Comparison of ENCODE assay signal across 14 mouse cellular contexts in the genomic region with DNA sequence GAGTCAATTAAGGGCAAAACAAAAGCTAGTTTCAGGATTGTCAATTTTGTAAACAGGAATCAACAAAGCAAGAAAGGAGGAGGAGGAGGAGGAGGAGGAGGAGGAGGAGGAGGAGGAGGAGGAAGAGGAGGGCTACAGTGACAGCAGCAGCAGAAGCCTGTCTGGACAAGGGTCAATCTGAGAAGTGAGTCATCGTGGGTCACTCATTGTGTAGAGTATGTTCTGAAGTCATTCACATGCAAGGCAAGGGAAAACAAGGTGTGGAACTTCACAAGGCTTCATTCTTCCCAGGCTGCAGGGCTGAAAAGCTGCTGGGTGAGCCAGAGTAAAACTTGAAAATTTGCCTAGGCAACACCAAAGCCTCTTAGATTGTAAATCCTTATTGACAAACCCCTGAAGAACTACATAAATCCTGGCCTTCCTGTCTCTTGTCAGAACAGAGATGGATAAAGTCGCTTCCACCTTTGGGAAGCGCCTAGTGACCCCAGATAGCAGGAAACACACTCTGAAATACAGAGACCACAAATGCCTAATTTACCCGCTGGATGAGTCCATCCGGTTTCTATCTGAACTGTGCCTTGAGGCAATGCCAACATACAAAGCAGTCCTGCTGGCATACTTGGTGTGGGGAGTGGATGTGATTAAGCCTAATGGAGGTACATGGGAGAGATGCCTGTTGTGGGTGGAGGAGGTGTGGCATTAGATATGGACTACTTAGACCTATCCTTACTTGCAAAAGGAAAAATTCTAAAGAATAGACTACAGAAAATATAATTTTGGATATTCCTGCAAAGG.
DNase-seq lines count a peak whose midpoint lies in the region; ATAC-seq and TF ChIP-seq lines count a peak whose summit lies in the region.
"Had no signal": no experiment of that assay in that cellular context is flagged by ENCODE, and none has a peak within 500 bp of the region (broad histone marks: within the 10 kb centered on the region; RNA-seq: fewer than 3 reads in every experiment).

No protein-coding gene starts in this region.

- no peak overlapping the region for H3K4me3 ChIP-seq in forebrain, embryonic 14.5 days (ENCODE audit: low read depth, low read length)
- no peak overlapping the region for H3K4me3 ChIP-seq in forebrain, embryonic 12.5 days (replicated peaks)
- H3K4me3 ChIP-seq in lung, postnatal 0 days (ENCODE audit: low read depth, low read length): no peak overlapping the region
- H3K4me3 ChIP-seq in midbrain, postnatal 0 days (ENCODE audit: low read depth, low read length): no peak overlapping the region

- DNase-seq in forebrain, embryonic 14.5 days (ENCODE audit: low spot score): peak; percentile 20
- DNase-seq in lung, postnatal 0 days (ENCODE audit: low spot score): peak; percentile 29
- no peak for DNase-seq in lung, postnatal 36 days
- DNase-seq in ZHBTc4 (ENCODE audit: low read depth, low spot score): peak; percentile 7
- peak; percentile 17 for DNase-seq in midbrain, postnatal 0 days (ENCODE audit: low spot score)
- DNase-seq in right cerebral cortex, adult 18-20 months: no peak
- DNase-seq: embryo, embryonic 11 days; gastrocnemius, postnatal 36 days; heart, postnatal 10 days; left cerebral cortex, postnatal 4 days; thymus, postnatal 14 days had no signal

- H3K9ac ChIP-seq in forebrain, embryonic 14.5 days (ENCODE audit: low read length): no peak overlapping the region
- H3K9ac ChIP-seq in forebrain, embryonic 12.5 days: no peak overlapping the region
- no peak overlapping the region for H3K9ac ChIP-seq in lung, postnatal 0 days (replicated peaks; ENCODE audit: low read depth)
- H3K9ac ChIP-seq in midbrain, postnatal 0 days (replicated peaks; ENCODE audit: low read length, poor library complexity, severe bottlenecking): no peak overlapping the region
- H3K9ac ChIP-seq: liver, embryonic 14.5 days had no signal

- H3K4me1 ChIP-seq in forebrain, embryonic 14.5 days (ENCODE audit: control insufficient read depth, insufficient read depth, low read length): peaks cover 8% of the 10 kb centered on the region; the same call in 1 of the 2 replicates
- H3K4me1 ChIP-seq in forebrain, embryonic 12.5 days: peaks cover 15% of the 10 kb centered on the region
- 0 out of 2 replicates have a peak, but pooled peaks cover 3% of the 10 kb centered on the region for H3K4me1 ChIP-seq in lung, postnatal 0 days (ENCODE audit: insufficient read depth, low read depth, low read length)
- no peaks in the 10 kb centered on the region for H3K4me1 ChIP-seq in midbrain, postnatal 0 days (ENCODE audit: insufficient read depth, low read length)

- no peaks in the 10 kb centered on the region for H3K9me3 ChIP-seq in forebrain, embryonic 14.5 days (replicated peaks; ENCODE audit: control insufficient read depth, low read length)
- no peaks in the 10 kb centered on the region for H3K9me3 ChIP-seq in forebrain, embryonic 12.5 days
- H3K9me3 ChIP-seq in lung, postnatal 0 days (ENCODE audit: low read length): no peaks in the 10 kb centered on the region
- no peaks in the 10 kb centered on the region for H3K9me3 ChIP-seq in midbrain, postnatal 0 days (ENCODE audit: low read length)

- WGBS in forebrain, embryonic 14.5 days: 42% methylated on average over 5 of the region's 5 CpGs
- WGBS in forebrain, embryonic 12.5 days: 60% methylated on average over 5 of the region's 5 CpGs
- 61% methylated on average over 5 of the region's 5 CpGs for WGBS in lung, postnatal 0 days
- WGBS in midbrain, postnatal 0 days: 45% methylated on average over 5 of the region's 5 CpGs

- no peak overlapping the region for H3K4me2 ChIP-seq in forebrain, embryonic 14.5 days (ENCODE audit: low read length)
- no peak overlapping the region for H3K4me2 ChIP-seq in forebrain, embryonic 12.5 days
- no peak overlapping the region for H3K4me2 ChIP-seq in lung, postnatal 0 days (replicated peaks; ENCODE audit: low read depth, low read length)
- H3K4me2 ChIP-seq in midbrain, postnatal 0 days (ENCODE audit: low read depth, low read length, poor library complexity, severe bottlenecking): no peak overlapping the region

- H3K36me3 ChIP-seq in forebrain, embryonic 14.5 days (ENCODE audit: control insufficient read depth, insufficient read depth, low read length): no peaks in the 10 kb centered on the region
- H3K36me3 ChIP-seq in forebrain, embryonic 12.5 days (replicated peaks): no peaks in the 10 kb centered on the region
- H3K36me3 ChIP-seq in lung, postnatal 0 days (ENCODE audit: insufficient read depth, low read length): no peaks in the 10 kb centered on the region
- H3K36me3 ChIP-seq in midbrain, postnatal 0 days (ENCODE audit: insufficient read depth, low read length): no peaks in the 10 kb centered on the region

- no peaks in the 10 kb centered on the region for H3K27me3 ChIP-seq in forebrain, embryonic 14.5 days (replicated peaks; ENCODE audit: control insufficient read depth, insufficient read depth, low read length)
- no peaks in the 10 kb centered on the region for H3K27me3 ChIP-seq in forebrain, embryonic 12.5 days
- no peaks in the 10 kb centered on the region for H3K27me3 ChIP-seq in lung, postnatal 0 days (replicated peaks; ENCODE audit: insufficient read depth, low read length)
- no peaks in the 10 kb centered on the region for H3K27me3 ChIP-seq in midbrain, postnatal 0 days (ENCODE audit: insufficient read depth, low read length)

- no peak for ATAC-seq in forebrain, embryonic 14.5 days
- no peak for ATAC-seq in forebrain, embryonic 12.5 days (ENCODE audit: low FRiP score)
- ATAC-seq in lung, postnatal 0 days: no peak
- no peak for ATAC-seq in midbrain, postnatal 0 days (ENCODE audit: low FRiP score)

- no peak for TF ChIP-seq EP300 in lung, postnatal 0 days (IDR thresholded peaks at IDR 0.05)

- no peak overlapping the region for H3K27ac ChIP-seq in forebrain, embryonic 14.5 days (ENCODE audit: low read depth, low read length)
- no peak overlapping the region for H3K27ac ChIP-seq in forebrain, embryonic 12.5 days
- H3K27ac ChIP-seq in lung, postnatal 0 days (ENCODE audit: low read length): no peak overlapping the region
- no peak overlapping the region for H3K27ac ChIP-seq in midbrain, postnatal 0 days (ENCODE audit: low read depth, low read length)
- H3K27ac ChIP-seq: liver, embryonic 14.5 days; macrophage had no signal

- no peak for TF ChIP-seq CTCF in lung, postnatal 0 days (IDR thresholded peaks at IDR 0.05)
- no peak for TF ChIP-seq CTCF in midbrain, postnatal 0 days (IDR thresholded peaks at IDR 0.05)

Comparison
In these comparisons a context has a peak if more than half of its experiments do, and no peak if none do; other contexts are left out.
1. DNase-seq: peak in forebrain, embryonic 14.5 days (single experiment), lung, postnatal 0 days (single experiment), ZHBTc4 (single experiment) and midbrain, postnatal 0 days (single experiment); none in lung, postnatal 36 days (single experiment) and right cerebral cortex, adult 18-20 months (single experiment).